Mouse (Mus musculus) lung, embryonic 14.5 days (tissue): ENCODE data around the gene Mrpl36. TPM values are rescaled to one million over a fixed set of nuclear protein-coding genes. Genes with fewer than 3 reads are reported as not detected.

Experiments
- ATAC-seq: fragments of 200-750 bp; cut with Nextera tagmentation; 2 replicates; pipeline ENCODE4 v1.8.0; 2017; ENCODE audit warnings: mild to moderate bottlenecking, moderate TSS enrichment, moderate library complexity; ENCODE audit not compliant: insufficient read depth
- DNase-seq: peaks from one replicate; pipeline ENCODE4 v3.0.0-alpha.2; 2015
- H3K27ac ChIP-seq: fragments of 300-500 bp; sonication (generic); 2 replicates; pipeline ENCODE4 v1.5.1; 2014; ENCODE audit warnings: low read depth, mild to moderate bottlenecking, moderate library complexity
- H3K27me3 ChIP-seq: fragments of 300-500 bp; sonication (generic); 2 replicates; pipeline ENCODE4 v1.6.1; 2014; ENCODE audit warnings: low read length, control low read depth; ENCODE audit not compliant: insufficient read depth
- H3K36me3 ChIP-seq: fragments of 300-500 bp; sonication (generic); 2 replicates; pipeline ENCODE4 v1.6.1; 2014; ENCODE audit warnings: control low read depth; ENCODE audit not compliant: insufficient read depth
- H3K4me1 ChIP-seq: fragments of 300-500 bp; sonication (generic); 2 replicates; pipeline ENCODE4 v1.6.1; 2014; ENCODE audit warnings: antibody characterized with exemption, control low read depth; ENCODE audit not compliant: insufficient read depth
- H3K4me2 ChIP-seq: fragments of 300-500 bp; sonication (generic); 2 replicates; pipeline ENCODE4 v1.6.1; 2014; ENCODE audit warnings: mild to moderate bottlenecking
- H3K4me3 ChIP-seq: fragments of 300-500 bp; sonication (generic); 2 replicates; pipeline ENCODE4 v1.5.1; 2014; ENCODE audit warnings: low read depth, low read length
- H3K9ac ChIP-seq: fragments of 300-500 bp; sonication (generic); 2 replicates; pipeline ENCODE4 v1.6.1; 2014
- H3K9me3 ChIP-seq: fragments of 300-500 bp; sonication (generic); 2 replicates; pipeline ENCODE4 v1.6.1; 2016; ENCODE audit warnings: low read depth, low read length, control low read depth
- CTCF ChIP-seq: IDR thresholded peaks from 2 replicates; pipeline ENCODE4 v1.5.1; 2016; ENCODE audit warnings: antibody characterized with exemption, low read depth
- WGBS: fragments of 180-500 bp; shearing (Covaris S2); extraction: QIAGEN DNeasy Blood & Tissue Kit; methylation state at CpG from one replicate; pipeline ENCODE4 v1.1.7; 2014; 5-methylcytosine and 5-hydroxymethylcytosine counted together
- polyA plus RNA-seq: library from polyadenylated mRNA; unstranded; fragments of >200 nt; fragmentation: Nextera tagmentation; extraction: Ambion mirVana; gene quantifications from 2 replicates; pipeline ENCODE4 v1.2.1, GENCODE M21; 2014

Gene Mrpl36
- polyA plus RNA-seq, 1 experiment from 2014 or later: 139 TPM

GRCm38 (mm10) chr13:73299322-73299721, 29.0 kb upstream of the Mrpl36 start:
- no peak overlapping the region for H3K27ac ChIP-seq
- ATAC-seq (no peak), DNase-seq (no peak)
- no peaks in the 10 kb centered on the region for H3K27me3 ChIP-seq
- WGBS: 76% methylated on average over 5 of the region's 5 CpGs
- no peak overlapping the region for H3K4me2 ChIP-seq
- H3K4me3 ChIP-seq: no peak overlapping the region
- no peaks in the 10 kb centered on the region for H3K4me1 ChIP-seq
- H3K9me3 ChIP-seq: no peaks in the 10 kb centered on the region
- no peaks in the 10 kb centered on the region for H3K36me3 ChIP-seq
- TF ChIP-seq CTCF: no peak
- no peak overlapping the region for H3K9ac ChIP-seq

- no peak overlapping the region for H3K27ac ChIP-seq
- no peak overlapping the region for H3K4me2 ChIP-seq
- H3K27me3 ChIP-seq: no peaks in the 10 kb centered on the region
- H3K4me1 ChIP-seq: no peaks in the 10 kb centered on the region
- no peak for ATAC-seq
- no peaks in the 10 kb centered on the region for H3K9me3 ChIP-seq
- H3K4me3 ChIP-seq: no peak overlapping the region
- WGBS: 52% methylated on average over 6 of the region's 6 CpGs
- H3K9ac ChIP-seq: no peak overlapping the region
- no peak for TF ChIP-seq CTCF
- DNase-seq: no peak
- no peaks in the 10 kb centered on the region for H3K36me3 ChIP-seq
Measured at GRCm38 (mm10) chr13:73304729-73305128, 23.6 kb upstream of the Mrpl36 start.

GRCm38 (mm10) chr13:73305398-73306084, 22.8 kb upstream of the Mrpl36 start:
- DNase-seq: no peak
- Histone ChIP-seq H3K4me2 (no peak overlapping the region), H3K4me3 (no peak overlapping the region), H3K9ac (no peak overlapping the region), H3K9me3 (no peaks in the 10 kb centered on the region), H3K36me3 (no peaks in the 10 kb centered on the region), H3K4me1 (no peaks in the 10 kb centered on the region), H3K27me3 (no peaks in the 10 kb centered on the region), H3K27ac (no peak overlapping the region)
- WGBS: 59% methylated on average over 8 of the region's 8 CpGs
- no peak for ATAC-seq
- no peak for TF ChIP-seq CTCF

GRCm38 (mm10) chr13:73306085-73306410, 22.3 kb upstream of the Mrpl36 start:
- Histone ChIP-seq H3K9ac (no peak overlapping the region), H3K4me1 (no peaks in the 10 kb centered on the region), H3K4me3 (no peak overlapping the region), H3K27ac (no peak overlapping the region), H3K9me3 (no peaks in the 10 kb centered on the region), H3K36me3 (no peaks in the 10 kb centered on the region), H3K27me3 (no peaks in the 10 kb centered on the region), H3K4me2 (no peak overlapping the region)
- DNase-seq (no peak), ATAC-seq (no peak)
- TF ChIP-seq CTCF: no peak
- 49% methylated on average over 4 of the region's 4 CpGs for WGBS

- no peaks in the 10 kb centered on the region for H3K9me3 ChIP-seq
- no peaks in the 10 kb centered on the region for H3K27me3 ChIP-seq
- WGBS: 72% methylated on average over 4 of the region's 4 CpGs
- no peak overlapping the region for H3K27ac ChIP-seq
- ATAC-seq (no peak), DNase-seq (no peak)
- H3K4me3 ChIP-seq: no peak overlapping the region
- H3K4me2 ChIP-seq: no peak overlapping the region
- H3K36me3 ChIP-seq: no peaks in the 10 kb centered on the region
- no peak for TF ChIP-seq CTCF
- no peaks in the 10 kb centered on the region for H3K4me1 ChIP-seq
- H3K9ac ChIP-seq: no peak overlapping the region
Measured at GRCm38 (mm10) chr13:73306430-73306829, 21.9 kb upstream of the Mrpl36 start.

- peak; percentile 82 for TF ChIP-seq CTCF
- 15% methylated on average over 8 of the region's 8 CpGs for WGBS
- Histone ChIP-seq H3K9ac (no peak overlapping the region), H3K4me1 (no peaks in the 10 kb centered on the region), H3K27ac (no peak overlapping the region), H3K4me3 (no peak overlapping the region), H3K9me3 (no peaks in the 10 kb centered on the region), H3K27me3 (no peaks in the 10 kb centered on the region), H3K36me3 (no peaks in the 10 kb centered on the region), H3K4me2 (no peak overlapping the region)
- peak; percentile 74 for DNase-seq
- ATAC-seq: peak; percentile 84
Measured at GRCm38 (mm10) chr13:73310183-73310929, 18.0 kb upstream of the Mrpl36 start.

- 91% methylated on average over 4 of the region's 4 CpGs for WGBS
- Histone ChIP-seq H3K9ac (no peak overlapping the region), H3K4me2 (no peak overlapping the region), H3K36me3 (peaks cover 68% of the 10 kb centered on the region), H3K27me3 (no peaks in the 10 kb centered on the region), H3K27ac (no peak overlapping the region), H3K4me3 (no peak overlapping the region), H3K4me1 (no peaks in the 10 kb centered on the region), H3K9me3 (peaks cover 8% of the 10 kb centered on the region; the same call in 1 of the 2 replicates)
- no peak for TF ChIP-seq CTCF
- DNase-seq (no peak), ATAC-seq (no peak)
Measured at GRCm38 (mm10) chr13:73320048-73320447, 8.3 kb upstream of the Mrpl36 start.
